ENCODE assay signal across 24 mouse cellular contexts in genomic region chr6:94999562-94999961, GRCm38 (mm10).
DNase-seq lines count a peak whose midpoint lies in the region; ATAC-seq lines count a peak whose summit lies in the region.
"Had no signal": no experiment of that assay in that cellular context is flagged by ENCODE, and none has a peak within 500 bp of the region (broad histone marks: within the 10 kb centered on the region; RNA-seq: fewer than 3 reads in every experiment).

No protein-coding gene starts in this region.

- H3K4me3 ChIP-seq in kidney, embryonic 16.5 days (ENCODE audit: low read length): no peak overlapping the region
- no peak overlapping the region for H3K4me3 ChIP-seq in brown adipose tissue, adult 24 weeks (ENCODE audit: insufficient read depth, low read depth, low read length)
- H3K4me3 ChIP-seq: hindbrain, embryonic 13.5 days; lung, embryonic 15.5 days had no signal

- no peaks in the 10 kb centered on the region for H3K4me1 ChIP-seq in kidney, embryonic 16.5 days (ENCODE audit: insufficient read depth, low read length)
- H3K4me1 ChIP-seq in brown adipose tissue, adult 24 weeks (ENCODE audit: control insufficient read depth, insufficient read depth, insufficient read length, low read length): peaks cover 10% of the 10 kb centered on the region
- H3K4me1 ChIP-seq: hindbrain, embryonic 13.5 days; lung, embryonic 15.5 days had no signal

- DNase-seq in heart, adult 11 months: peak; percentile 81
- no peak for DNase-seq in heart, postnatal 14 days
- peak; percentile 8 to 23 for DNase-seq in kidney, postnatal 36 days
- DNase-seq in lung, postnatal 36 days: peak; percentile 4
- no peak for DNase-seq in lung, postnatal 10 days
- DNase-seq: cerebellum, adult 8-10 months; gastrocnemius, postnatal 25 days; heart, postnatal 4 days; layer of hippocampus, postnatal 36 days; liver; right cerebral cortex, postnatal 4 days; thymus, adult 18-20 months; thymus, postnatal 25 days had no signal

- H3K36me3 ChIP-seq in kidney, embryonic 16.5 days (ENCODE audit: insufficient read depth, low read length): no peaks in the 10 kb centered on the region
- H3K36me3 ChIP-seq: G1E; hindbrain, embryonic 13.5 days; lung, embryonic 15.5 days had no signal

- H3K27me3 ChIP-seq in kidney, embryonic 16.5 days (ENCODE audit: insufficient read depth, low read length): no peaks in the 10 kb centered on the region
- H3K27me3 ChIP-seq: hindbrain, embryonic 13.5 days; lung, embryonic 15.5 days had no signal

- ATAC-seq in kidney, embryonic 16.5 days (ENCODE audit: low FRiP score, low TSS enrichment): no peak
- ATAC-seq: forebrain, embryonic 14.5 days; intestine, embryonic 16.5 days; midbrain, embryonic 16.5 days had no signal

- H3K4me2 ChIP-seq in kidney, embryonic 16.5 days (replicated peaks; ENCODE audit: low read depth, low read length): no peak overlapping the region
- H3K4me2 ChIP-seq: heart, embryonic 11.5 days; hindbrain, embryonic 13.5 days; lung, embryonic 15.5 days; midbrain, embryonic 11.5 days had no signal

- H3K9me3 ChIP-seq in kidney, embryonic 16.5 days (ENCODE audit: low read length): no peaks in the 10 kb centered on the region
- H3K9me3 ChIP-seq: G1E; hindbrain, embryonic 13.5 days; lung, embryonic 15.5 days had no signal

- intact Hi-C loops in heart, postnatal 14 days (cut with DNase I): no loop called here

- WGBS in kidney, embryonic 16.5 days: 63% methylated on average over 4 of the region's 4 CpGs

- no peak overlapping the region for H3K9ac ChIP-seq in kidney, embryonic 16.5 days (replicated peaks; ENCODE audit: low read length)
- H3K9ac ChIP-seq: hindbrain, embryonic 13.5 days; lung, embryonic 15.5 days had no signal

- H3K27ac ChIP-seq in kidney, embryonic 16.5 days (ENCODE audit: low read length): no peak overlapping the region
- H3K27ac ChIP-seq in brown adipose tissue, adult 24 weeks (replicated peaks; ENCODE audit: low read depth, low read length): peak overlapping the region; percentile 22; the same call in 1 of the 2 replicates
- H3K27ac ChIP-seq: hindbrain, embryonic 13.5 days; lung, embryonic 15.5 days; stomach, postnatal 0 days had no signal

Comparison
In these comparisons a context has a peak if more than half of its experiments do, and no peak if none do; other contexts are left out.
1. DNase-seq: peak in heart, adult 11 months (single experiment), kidney, postnatal 36 days (2 of 2) and lung, postnatal 36 days (single experiment); none in heart, postnatal 14 days (0 of 2) and lung, postnatal 10 days (single experiment).